Mouse (Mus musculus) midbrain, embryonic 12.5 days (tissue): ENCODE measurements at regions not wholly inside any gene's neighbourhood (a gene's known extent, or its start where the extent isn't known, plus 50 kb on each side); places are given as distances from the start of the nearest gene placed in this dataset.
A peak's percentile ranks its signal among the peaks of the same experiment; 100 is the strongest.

Experiments
- ATAC-seq: fragments of 200-750 bp; cut with Nextera tagmentation; 2 replicates; pipeline ENCODE4 v1.8.0; 2017; ENCODE audit warnings: low read depth, moderate TSS enrichment, moderate library complexity; ENCODE audit not compliant: low FRiP score
- H3K27ac ChIP-seq: fragments of 300-500 bp; sonication (generic); replicated peaks from 2 replicates; pipeline ENCODE4 v1.5.1; 2016; ENCODE audit warnings: mild to moderate bottlenecking
- H3K27me3 ChIP-seq: fragments of 300-500 bp; sonication (generic); 2 replicates; pipeline ENCODE4 v1.6.1; 2016; ENCODE audit warnings: mild to moderate bottlenecking
- H3K36me3 ChIP-seq: fragments of 300-500 bp; sonication (generic); 2 replicates; pipeline ENCODE4 v1.6.1; 2016
- H3K4me1 ChIP-seq: fragments of 300-500 bp; sonication (generic); 2 replicates; pipeline ENCODE4 v1.6.1; 2016
- H3K4me2 ChIP-seq: fragments of 300-500 bp; sonication (generic); replicated peaks from 2 replicates; pipeline ENCODE4 v1.6.1; 2016; ENCODE audit warnings: mild to moderate bottlenecking, moderate library complexity
- H3K4me3 ChIP-seq: fragments of 300-500 bp; sonication (generic); 2 replicates; pipeline ENCODE4 v1.5.1; 2016; ENCODE audit warnings: mild to moderate bottlenecking
- H3K9ac ChIP-seq: fragments of 300-500 bp; sonication (generic); replicated peaks from 2 replicates; pipeline ENCODE4 v1.6.1; 2016; ENCODE audit warnings: mild to moderate bottlenecking, moderate library complexity
- H3K9me3 ChIP-seq: fragments of 300-500 bp; sonication (generic); 2 replicates; pipeline ENCODE4 v1.6.1; 2016; ENCODE audit warnings: mild to moderate bottlenecking
- WGBS: fragments of 180-500 bp; shearing (Covaris S2); methylation state at CpG from one replicate; pipeline ENCODE4 v1.1.7; 2016; 5-methylcytosine and 5-hydroxymethylcytosine counted together

DNA sequence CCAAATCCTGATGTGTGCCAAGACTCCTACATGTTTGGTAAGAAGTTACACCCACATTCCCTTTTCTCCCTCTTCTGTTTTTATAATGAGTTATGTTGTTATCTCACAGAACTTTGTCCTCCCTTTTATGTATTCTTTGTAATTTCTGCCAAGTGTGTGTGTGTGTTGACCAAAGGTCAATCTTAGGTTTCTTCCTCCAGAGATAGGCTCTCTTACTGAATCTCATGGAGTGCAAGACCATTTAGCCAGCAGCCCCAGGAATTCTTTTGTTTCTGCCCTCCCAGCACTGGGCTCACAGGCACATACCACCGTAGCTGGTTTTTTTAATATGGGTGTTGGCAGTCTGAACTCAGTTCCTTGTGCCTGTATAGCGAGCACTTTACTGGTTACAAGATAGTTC is 119.8 kb upstream of the Pmfbp1 start:
- 75% methylated on average over 2 of the region's 2 CpGs for WGBS
- Histone ChIP-seq H3K4me3 (no peak overlapping the region), H3K9ac (no peak overlapping the region), H3K27me3 (no peaks in the 10 kb centered on the region), H3K4me1 (0 out of 2 replicates have a peak, but pooled peaks cover 2% of the 10 kb centered on the region), H3K36me3 (no peaks in the 10 kb centered on the region), H3K9me3 (no peaks in the 10 kb centered on the region), H3K27ac (no peak overlapping the region), H3K4me2 (no peak overlapping the region)
- ATAC-seq = no peak

DNA sequence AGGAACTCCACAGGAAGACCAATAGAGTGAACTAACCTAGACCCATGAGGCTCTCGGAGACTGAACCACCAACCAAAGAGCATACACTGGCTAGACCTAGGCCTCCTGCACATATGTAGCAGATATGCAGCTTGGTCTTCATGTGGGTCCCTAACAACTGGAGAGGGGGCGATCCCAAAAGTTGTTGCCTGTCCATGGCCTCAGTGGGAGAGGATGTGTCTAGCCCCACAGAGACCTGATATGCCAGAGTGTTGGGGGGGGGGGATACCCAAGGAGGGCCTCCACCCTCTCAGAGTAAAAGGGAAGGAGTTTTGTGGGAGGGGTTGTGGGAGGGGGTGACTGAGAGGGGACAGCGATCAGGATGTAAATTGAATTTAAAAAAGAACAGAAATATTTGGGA is 108.9 kb upstream of the Pmfbp1 start:
- H3K4me3 ChIP-seq = no peak overlapping the region
- no peaks in the 10 kb centered on the region for H3K4me1 ChIP-seq
- no peak for ATAC-seq
- H3K36me3 ChIP-seq = no peaks in the 10 kb centered on the region
- no peak overlapping the region for H3K27ac ChIP-seq
- 95% methylated on average over 3 of the region's 3 CpGs for WGBS
- no peaks in the 10 kb centered on the region for H3K27me3 ChIP-seq
- H3K9ac ChIP-seq = no peak overlapping the region
- H3K4me2 ChIP-seq = no peak overlapping the region
- H3K9me3 ChIP-seq = no peaks in the 10 kb centered on the region

DNA sequence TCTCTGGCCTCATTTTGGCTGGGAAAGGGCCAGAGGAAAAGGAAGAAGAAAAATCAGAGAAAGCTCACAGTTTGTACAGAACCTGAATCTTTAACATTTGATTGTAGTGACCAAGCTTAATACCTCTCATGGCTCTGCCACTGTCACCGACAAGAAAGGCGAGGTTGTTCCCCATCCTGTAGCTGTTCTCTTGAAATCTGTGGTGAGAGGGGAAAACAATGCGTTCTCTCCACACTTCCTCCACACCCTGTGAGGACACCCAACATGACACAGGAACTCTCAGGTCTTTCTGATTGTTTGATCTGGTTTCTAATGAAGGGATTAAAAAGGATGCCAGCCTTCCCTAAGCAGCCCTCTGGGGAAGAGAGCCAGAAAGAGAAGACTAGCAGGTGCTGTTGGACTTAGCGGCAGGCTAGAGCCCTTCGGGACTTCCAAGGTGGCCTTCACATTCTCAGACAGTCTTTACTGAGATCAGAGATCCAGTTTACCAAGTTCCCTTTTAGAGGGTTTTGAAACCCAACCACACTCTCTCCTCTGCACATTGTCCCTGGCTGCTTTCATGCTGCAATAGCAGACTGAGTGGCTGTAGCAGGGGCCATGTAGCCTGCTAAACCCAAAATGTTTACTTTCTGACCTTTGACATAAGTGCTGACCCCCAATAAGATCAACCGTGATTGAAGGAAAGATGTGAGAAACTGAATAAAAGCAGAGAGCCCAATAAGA is 98.5 kb upstream of the Pmfbp1 start:
- H3K27ac ChIP-seq = no peak overlapping the region
- no peaks in the 10 kb centered on the region for H3K9me3 ChIP-seq
- H3K9ac ChIP-seq = no peak overlapping the region
- no peak overlapping the region for H3K4me3 ChIP-seq
- H3K4me2 ChIP-seq = no peak overlapping the region
- no peaks in the 10 kb centered on the region for H3K36me3 ChIP-seq
- 73% methylated on average over 6 of the region's 6 CpGs for WGBS
- no peaks in the 10 kb centered on the region for H3K27me3 ChIP-seq
- H3K4me1 ChIP-seq = 0 out of 2 replicates have a peak, but pooled peaks cover 3% of the 10 kb centered on the region
- ATAC-seq = no peak

DNA sequence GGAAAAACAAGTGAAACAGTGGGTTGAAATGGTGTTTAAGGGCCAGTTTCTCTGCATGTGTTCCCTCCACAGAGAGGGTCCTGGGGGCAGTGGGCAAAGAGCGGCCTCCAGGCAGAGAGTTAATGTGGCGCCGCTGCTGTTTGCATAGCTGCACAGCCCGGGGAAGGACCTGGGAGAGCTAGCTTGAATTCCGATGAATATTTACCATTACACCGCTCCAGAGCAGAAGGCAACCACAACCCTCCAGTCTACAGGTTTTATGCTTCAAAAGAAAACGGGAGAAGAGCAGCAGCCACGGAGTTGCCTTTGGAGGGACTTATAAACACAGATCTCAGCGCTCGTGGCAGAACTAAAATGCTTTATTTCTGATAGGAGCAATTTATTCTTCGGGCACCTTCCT is 94.2 kb upstream of the Pmfbp1 start:
- H3K4me1 ChIP-seq = 0 out of 2 replicates have a peak, but pooled peaks cover 3% of the 10 kb centered on the region
- WGBS = 65% methylated on average over 11 of the region's 11 CpGs
- H3K27ac ChIP-seq = peak overlapping the region; percentile 46; the same call in 1 of the 2 replicates
- no peak for ATAC-seq
- H3K4me2 ChIP-seq = no peak overlapping the region
- H3K27me3 ChIP-seq = no peaks in the 10 kb centered on the region
- 0 out of 2 replicates have a peak, but pooled peaks cover 7% of the 10 kb centered on the region for H3K9me3 ChIP-seq
- no peak overlapping the region for H3K4me3 ChIP-seq
- no peak overlapping the region for H3K9ac ChIP-seq
- H3K36me3 ChIP-seq = no peaks in the 10 kb centered on the region

DNA sequence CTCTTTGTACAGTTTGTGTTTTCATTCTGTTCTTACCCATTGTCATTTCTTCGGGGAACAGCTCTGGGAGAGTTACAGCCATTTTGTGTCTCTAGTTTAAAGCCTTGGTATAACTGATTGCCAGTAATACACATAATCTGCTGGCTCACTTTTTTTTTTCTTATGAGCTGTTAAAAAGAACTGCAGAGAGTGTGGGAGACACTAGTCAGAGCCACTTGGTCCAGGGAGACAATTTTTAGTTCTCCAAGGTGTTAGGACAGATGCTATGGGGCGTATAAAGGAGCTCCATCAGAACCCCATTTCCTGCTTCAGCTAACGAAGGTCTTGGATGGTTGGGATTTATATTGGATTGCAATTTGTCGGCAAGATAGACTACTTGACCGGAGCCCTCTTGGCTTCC is 93.6 kb upstream of the Pmfbp1 start:
- Histone ChIP-seq H3K4me1 (0 out of 2 replicates have a peak, but pooled peaks cover 3% of the 10 kb centered on the region), H3K27me3 (no peaks in the 10 kb centered on the region), H3K27ac (no peak overlapping the region), H3K4me2 (no peak overlapping the region), H3K9me3 (0 out of 2 replicates have a peak, but pooled peaks cover 7% of the 10 kb centered on the region), H3K4me3 (no peak overlapping the region), H3K9ac (no peak overlapping the region), H3K36me3 (no peaks in the 10 kb centered on the region)
- 88% methylated on average over 5 of the region's 5 CpGs for WGBS
- no peak for ATAC-seq

DNA sequence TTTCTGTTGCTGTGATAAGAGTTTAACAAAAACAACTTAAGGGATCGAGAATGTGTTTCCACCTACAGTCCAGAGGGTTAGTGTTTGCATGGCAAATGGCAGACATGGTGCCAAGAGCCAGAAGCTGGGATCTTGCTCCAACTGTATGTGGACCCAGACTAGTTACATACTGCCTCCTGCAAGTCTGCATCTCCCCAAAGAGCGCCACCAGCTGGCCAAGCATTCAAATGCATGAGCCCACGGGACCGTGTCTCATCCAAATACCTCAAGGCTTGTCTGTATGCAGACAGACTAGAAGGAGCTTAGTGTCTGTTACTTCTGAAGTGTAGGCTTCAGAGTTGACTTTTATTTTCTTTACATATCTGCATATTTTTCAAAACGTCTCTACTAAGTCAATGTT is 85.9 kb upstream of the Pmfbp1 start:
- Histone ChIP-seq H3K27me3 (no peaks in the 10 kb centered on the region), H3K4me1 (no peaks in the 10 kb centered on the region), H3K4me3 (no peak overlapping the region), H3K36me3 (no peaks in the 10 kb centered on the region), H3K4me2 (no peak overlapping the region), H3K9me3 (no peaks in the 10 kb centered on the region), H3K27ac (no peak overlapping the region), H3K9ac (no peak overlapping the region)
- no peak for ATAC-seq
- WGBS = 46% methylated on average over 5 of the region's 5 CpGs

DNA sequence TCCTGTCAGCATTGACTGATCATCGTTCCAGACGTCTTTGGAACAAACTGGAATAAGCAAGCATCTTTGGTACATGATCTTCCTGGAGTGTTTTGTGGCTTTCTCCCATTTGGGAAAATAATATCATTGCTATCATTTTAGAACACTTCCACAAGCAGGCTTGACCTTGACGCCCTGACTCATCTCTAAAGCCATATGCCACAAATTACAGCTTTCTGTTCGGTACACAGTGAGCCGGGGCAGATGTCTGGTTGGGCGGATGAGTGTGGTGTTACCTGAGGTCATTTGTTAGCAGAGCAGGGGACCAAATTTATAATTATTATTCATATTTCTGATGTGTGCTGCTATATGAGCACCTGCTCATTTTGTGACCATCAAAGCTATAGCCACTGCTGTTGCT is 83.3 kb upstream of the Pmfbp1 start:
- no peaks in the 10 kb centered on the region for H3K9me3 ChIP-seq
- H3K4me3 ChIP-seq = no peak overlapping the region
- no peaks in the 10 kb centered on the region for H3K27me3 ChIP-seq
- peaks cover 4% of the 10 kb centered on the region; the same call in 1 of the 2 replicates for H3K4me1 ChIP-seq
- no peak overlapping the region for H3K9ac ChIP-seq
- WGBS = 85% methylated on average over 6 of the region's 6 CpGs
- H3K36me3 ChIP-seq = no peaks in the 10 kb centered on the region
- no peak overlapping the region for H3K4me2 ChIP-seq
- ATAC-seq = no peak
- no peak overlapping the region for H3K27ac ChIP-seq

DNA sequence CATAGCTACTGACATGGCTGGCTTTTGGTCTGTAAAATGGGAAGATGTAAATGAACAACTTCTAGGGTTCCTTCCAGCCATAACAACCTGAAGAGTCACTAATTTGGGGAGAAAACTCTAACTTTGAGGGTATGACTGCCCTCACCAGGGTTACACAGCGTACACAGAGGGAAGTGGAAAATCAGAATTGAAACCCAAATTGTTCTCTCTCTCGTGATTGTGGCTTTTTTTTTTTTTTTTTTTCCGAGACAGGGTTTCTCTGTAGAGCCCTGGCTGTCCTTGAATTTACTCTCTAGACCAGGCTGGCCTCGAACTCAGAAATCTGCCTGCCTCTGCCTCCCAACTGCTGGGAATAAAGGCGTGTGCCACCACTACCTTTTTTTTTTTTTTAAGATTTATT is 80.4 kb upstream of the Pmfbp1 start:
- H3K4me3 ChIP-seq = no peak overlapping the region
- ATAC-seq = no peak
- H3K9me3 ChIP-seq = no peaks in the 10 kb centered on the region
- no peak overlapping the region for H3K9ac ChIP-seq
- no peaks in the 10 kb centered on the region for H3K36me3 ChIP-seq
- H3K4me2 ChIP-seq = no peak overlapping the region
- no peak overlapping the region for H3K27ac ChIP-seq
- peaks cover 25% of the 10 kb centered on the region for H3K4me1 ChIP-seq
- no peaks in the 10 kb centered on the region for H3K27me3 ChIP-seq
- 93% methylated on average over 5 of the region's 5 CpGs for WGBS

DNA sequence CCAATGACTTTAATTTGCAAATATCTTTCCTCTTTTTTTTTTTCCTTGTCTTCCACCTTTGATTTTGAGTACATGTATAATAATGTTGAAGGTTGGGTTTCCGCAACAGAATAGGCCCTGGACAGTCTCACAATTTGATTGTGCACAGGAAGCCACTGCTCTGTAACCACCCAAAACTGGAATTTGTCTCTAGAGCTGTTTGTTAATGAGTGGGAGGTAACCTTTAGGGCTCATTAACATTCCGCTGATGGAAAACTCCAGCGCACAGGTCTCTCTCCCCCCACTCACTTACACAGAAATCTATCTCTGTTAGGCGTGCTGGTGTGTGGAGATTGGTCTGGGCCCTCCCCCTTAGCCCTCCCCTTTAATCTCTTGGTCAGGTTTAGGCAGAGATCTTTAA is 78.5 kb upstream of the Pmfbp1 start:
- Histone ChIP-seq H3K9me3 (no peaks in the 10 kb centered on the region), H3K4me2 (no peak overlapping the region), H3K4me3 (no peak overlapping the region), H3K9ac (no peak overlapping the region), H3K4me1 (peaks cover 31% of the 10 kb centered on the region), H3K36me3 (no peaks in the 10 kb centered on the region), H3K27me3 (no peaks in the 10 kb centered on the region), H3K27ac (peak overlapping the region; percentile 79)
- ATAC-seq = no peak
- 68% methylated on average over 4 of the region's 4 CpGs for WGBS

DNA sequence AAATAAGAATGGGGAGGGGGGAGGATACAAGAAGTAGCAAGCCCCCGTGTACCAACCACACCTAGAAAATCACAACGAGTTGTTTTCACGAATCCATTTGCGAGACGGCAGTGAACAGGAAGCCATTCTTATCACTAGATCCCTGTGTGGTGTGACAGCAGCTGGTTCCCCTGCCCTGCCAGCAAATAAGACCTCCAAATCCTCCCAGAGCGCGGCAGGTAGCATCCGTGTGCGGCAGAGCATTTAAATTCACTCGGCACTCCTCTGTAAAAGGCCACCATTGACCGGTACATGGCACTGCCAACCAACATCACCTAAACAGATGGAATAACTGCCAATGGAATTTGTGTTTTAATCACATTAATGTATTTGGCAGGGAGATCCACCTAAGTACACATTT is 77.9 kb upstream of the Pmfbp1 start:
- Histone ChIP-seq H3K4me1 (peaks cover 31% of the 10 kb centered on the region), H3K36me3 (no peaks in the 10 kb centered on the region), H3K4me3 (no peak overlapping the region), H3K9me3 (no peaks in the 10 kb centered on the region), H3K27ac (peak overlapping the region; percentile 79), H3K4me2 (no peak overlapping the region), H3K27me3 (no peaks in the 10 kb centered on the region), H3K9ac (no peak overlapping the region)
- ATAC-seq = no peak
- WGBS = 66% methylated on average over 11 of the region's 11 CpGs

DNA sequence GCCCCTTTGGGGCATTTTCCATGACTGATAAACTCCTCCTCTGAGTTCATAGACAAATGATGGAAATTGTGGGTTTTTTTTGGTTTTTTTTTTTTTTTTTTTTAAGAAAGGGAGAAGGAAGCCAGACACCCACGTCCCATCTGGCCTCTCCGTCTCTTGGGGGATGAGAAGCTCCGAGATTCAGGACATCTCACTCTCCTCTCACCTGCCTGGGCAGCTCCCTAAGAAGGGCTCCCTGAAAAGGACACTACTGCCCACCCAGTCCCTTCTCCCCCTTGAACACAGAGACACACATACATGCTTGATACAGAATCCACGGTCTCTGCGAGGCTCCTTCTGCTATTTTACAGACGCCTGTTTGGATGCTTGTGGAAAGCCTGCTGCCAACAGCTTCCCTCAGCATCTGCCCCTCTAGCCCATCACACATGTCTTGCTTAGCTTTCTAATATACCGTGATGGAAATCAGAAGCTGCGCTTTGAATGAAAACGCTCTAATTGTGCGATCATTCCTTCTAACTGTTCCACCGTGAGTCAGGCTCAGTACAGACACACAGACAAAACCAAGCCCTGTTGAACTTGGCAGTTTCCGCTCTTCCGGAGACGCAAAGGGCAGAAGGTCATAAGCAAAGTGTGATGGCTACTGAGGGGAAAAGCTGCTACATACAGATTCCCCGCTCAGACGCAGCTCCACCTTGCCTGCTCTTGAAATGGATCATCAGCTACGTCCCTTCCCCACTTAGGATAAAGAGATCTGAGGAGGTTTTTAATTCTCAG is 77.3 kb upstream of the Pmfbp1 start:
- Histone ChIP-seq H3K4me2 (0 out of 2 replicates have a peak overlapping the region, but pooled peaks have one; percentile 4), H3K9ac (no peak overlapping the region), H3K27me3 (no peaks in the 10 kb centered on the region), H3K36me3 (no peaks in the 10 kb centered on the region), H3K9me3 (no peaks in the 10 kb centered on the region), H3K27ac (peak overlapping the region; percentile 79), H3K4me1 (peaks cover 31% of the 10 kb centered on the region), H3K4me3 (no peak overlapping the region)
- ATAC-seq = no peak
- 67% methylated on average over 17 of the region's 17 CpGs for WGBS

DNA sequence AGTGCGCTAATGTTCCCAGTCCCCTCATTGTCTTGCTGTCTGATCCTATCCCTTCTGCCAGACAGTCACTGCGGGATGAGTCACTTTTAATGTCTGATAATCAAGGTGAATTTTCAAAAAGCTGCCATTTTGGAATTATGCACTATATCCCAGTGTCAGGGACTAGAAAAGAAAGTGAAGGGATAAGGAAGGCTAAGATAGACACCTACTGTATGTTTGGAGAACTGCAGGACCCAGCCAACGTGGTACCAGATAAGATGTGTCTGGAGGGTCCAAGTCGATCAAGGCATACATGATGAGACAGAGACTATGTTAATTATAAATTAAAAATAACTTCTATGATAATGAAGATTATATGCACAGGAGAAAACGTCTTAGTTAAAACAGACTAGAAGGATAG is 76.6 kb upstream of the Pmfbp1 start:
- Histone ChIP-seq H3K4me1 (peaks cover 31% of the 10 kb centered on the region), H3K4me2 (no peak overlapping the region), H3K27me3 (no peaks in the 10 kb centered on the region), H3K4me3 (no peak overlapping the region), H3K9me3 (no peaks in the 10 kb centered on the region), H3K27ac (peak overlapping the region; percentile 79), H3K36me3 (no peaks in the 10 kb centered on the region), H3K9ac (no peak overlapping the region)
- WGBS = 34% methylated on average over 5 of the region's 5 CpGs
- ATAC-seq = peak; percentile 70
